Mouse (Mus musculus): ENCODE results near the gene Prune2. TPM values are rescaled to one million over a fixed set of nuclear protein-coding genes. Genes with fewer than 3 reads are reported as not detected.

The Prune2 gene
- polyA plus RNA-seq, 1 experiment from 2014 or later, result 1.7 TPM

DNA sequence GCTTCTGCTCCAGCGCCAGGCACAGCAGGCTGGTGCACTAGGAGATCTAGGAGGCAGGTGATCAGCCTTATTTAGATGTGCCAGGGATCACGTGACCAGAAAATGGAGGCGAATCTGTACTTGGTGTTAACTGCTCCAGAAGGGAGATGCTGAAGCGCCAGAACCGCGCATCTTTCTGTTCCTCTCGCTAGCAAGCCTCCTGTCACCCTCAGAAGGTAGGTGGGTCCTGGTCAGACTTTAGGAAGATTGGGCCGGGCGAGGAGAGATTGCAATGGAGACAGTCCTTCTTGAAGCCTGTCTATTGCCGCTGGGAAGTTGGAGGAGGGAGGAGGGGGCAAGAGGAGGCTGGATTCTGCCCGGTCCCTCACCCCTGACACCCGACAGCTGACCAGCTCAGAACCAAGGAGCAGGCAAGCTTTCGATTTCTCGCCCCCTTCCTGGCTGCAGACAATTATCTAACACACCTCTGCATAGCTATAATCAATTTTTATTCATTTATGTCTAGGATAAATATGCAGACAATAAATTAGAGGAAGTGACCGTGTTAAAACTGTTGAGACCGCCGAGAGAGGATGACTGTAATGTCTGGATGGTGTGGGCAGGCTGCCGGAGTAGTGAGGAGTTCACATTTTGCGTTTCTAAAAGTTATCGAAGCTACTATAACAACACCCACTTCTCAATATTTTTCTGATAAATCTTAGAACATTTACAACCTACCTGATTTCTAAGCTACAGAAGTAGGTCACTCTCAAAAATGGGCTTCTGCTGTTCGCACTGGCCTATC is 181.0 kb downstream of the Prune2 start:
- peak overlapping the region; percentile 71 for H3K4me2 ChIP-seq
- no peak overlapping the region for H3K27ac ChIP-seq
- no peak for ATAC-seq (ENCODE audit: insufficient number of reproducible peaks, insufficient read depth, low FRiP score, low TSS enrichment, low read depth)
- no peaks in the 10 kb centered on the region for H3K9me3 ChIP-seq
- H3K4me3 ChIP-seq, result peak overlapping the region; percentile 44
- H3K27me3 ChIP-seq, result peaks cover 28% of the 10 kb centered on the region
- no peaks in the 10 kb centered on the region for H3K36me3 ChIP-seq
- H3K9ac ChIP-seq, result peak overlapping the region; percentile 61; the same call in 1 of the 2 replicates
- H3K4me1 ChIP-seq, result peaks cover 6% of the 10 kb centered on the region; the same call in 1 of the 2 replicates
- 9% methylated on average over 21 of the region's 21 CpGs for WGBS

DNA sequence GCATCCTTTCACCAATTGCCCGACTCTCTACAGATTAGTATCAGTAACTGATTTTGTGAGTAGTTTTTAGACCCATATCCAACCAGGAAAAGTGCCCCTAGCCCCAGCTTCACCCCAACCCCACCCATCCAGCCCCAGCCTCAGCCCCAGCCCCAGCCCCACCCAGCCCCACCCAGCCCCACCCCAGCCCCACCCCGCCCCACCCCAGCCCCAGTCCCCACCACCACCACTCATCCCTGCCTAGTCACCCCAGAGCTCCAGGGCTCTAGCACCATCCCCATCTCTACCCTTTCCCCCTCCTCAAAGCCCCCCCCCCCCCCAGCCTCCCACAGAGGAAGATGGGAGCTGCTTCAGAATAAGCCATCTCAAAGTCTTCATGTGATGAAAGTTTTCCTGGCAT is 181.7 kb downstream of the Prune2 start:
- WGBS, result 31% methylated on average over 2 of the region's 2 CpGs

GRCm38 (mm10) chr19:17138144-17138915 is 182.4 kb downstream of the Prune2 start:
- H3K36me3 ChIP-seq, result no peaks in the 10 kb centered on the region
- H3K4me2 ChIP-seq, result no peak overlapping the region
- H3K9ac ChIP-seq, result no peak overlapping the region
- H3K4me1 ChIP-seq, result peaks cover 6% of the 10 kb centered on the region; the same call in 1 of the 2 replicates
- H3K27ac ChIP-seq, result no peak overlapping the region
- 22% methylated on average over 10 of the region's 10 CpGs for WGBS
- H3K9me3 ChIP-seq, result no peaks in the 10 kb centered on the region
- no peak overlapping the region for H3K4me3 ChIP-seq
- ATAC-seq (ENCODE audit: insufficient number of reproducible peaks, insufficient read depth, low FRiP score, low TSS enrichment, low read depth), result no peak
- peaks cover 28% of the 10 kb centered on the region for H3K27me3 ChIP-seq

More for the DNA sequence above, 181.7 kb downstream of the Prune2 start:
- no peak overlapping the region for H3K27ac ChIP-seq
- H3K4me2 ChIP-seq, result no peak overlapping the region
- H3K4me1 ChIP-seq, result peaks cover 6% of the 10 kb centered on the region; the same call in 1 of the 2 replicates
- ATAC-seq (ENCODE audit: insufficient number of reproducible peaks, insufficient read depth, low FRiP score, low TSS enrichment, low read depth), result no peak
- H3K9me3 ChIP-seq, result no peaks in the 10 kb centered on the region
- no peak overlapping the region for H3K4me3 ChIP-seq
- no peaks in the 10 kb centered on the region for H3K36me3 ChIP-seq
- H3K9ac ChIP-seq, result no peak overlapping the region
- peaks cover 28% of the 10 kb centered on the region for H3K27me3 ChIP-seq

DNA sequence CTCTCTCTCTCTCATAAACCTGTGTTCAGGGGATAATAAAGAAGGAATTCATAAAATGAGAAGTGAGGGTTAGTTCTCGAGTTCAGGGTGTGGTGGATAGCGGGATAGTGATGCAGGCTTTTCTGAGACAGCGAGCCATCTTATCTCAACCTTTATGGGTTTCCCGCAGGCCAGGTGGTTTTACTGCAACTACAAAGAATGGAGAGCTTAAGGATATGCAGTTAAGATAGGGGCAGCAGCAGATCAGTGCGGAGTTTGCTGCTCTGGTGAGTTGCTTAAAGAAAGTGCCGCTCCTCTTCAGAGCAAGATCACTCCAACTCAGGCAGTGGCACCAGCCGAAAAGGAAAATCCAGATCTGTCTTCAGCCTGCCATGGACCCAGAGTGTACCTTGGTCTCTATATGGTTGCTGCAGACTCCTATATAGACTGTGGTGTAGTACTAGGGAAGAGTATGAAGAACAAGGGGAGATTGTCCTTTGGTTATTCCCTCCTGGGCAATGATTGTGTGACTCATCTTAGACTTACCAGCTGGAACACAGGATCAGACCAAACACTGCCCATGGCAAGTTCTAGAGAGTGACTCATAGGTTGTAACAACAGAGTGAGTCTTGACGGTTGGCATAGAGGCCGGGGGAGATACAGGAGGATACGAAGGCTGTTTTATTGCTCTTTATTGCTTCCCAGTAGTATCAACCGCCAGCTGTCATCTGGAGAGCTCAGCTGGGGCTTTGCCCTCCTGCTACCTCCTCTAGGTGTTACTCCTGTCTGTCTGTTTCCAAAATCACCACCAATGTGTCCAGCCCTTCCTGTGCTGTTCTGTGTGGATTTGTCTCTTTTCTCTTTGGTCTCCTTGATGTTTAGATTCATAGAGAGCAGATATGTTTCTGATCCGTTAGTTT is 184.3 kb downstream of the Prune2 start:
- peaks cover 28% of the 10 kb centered on the region for H3K27me3 ChIP-seq
- H3K9me3 ChIP-seq, result no peaks in the 10 kb centered on the region
- 82% methylated on average over 12 of the region's 12 CpGs for WGBS
- no peak overlapping the region for H3K4me2 ChIP-seq
- no peak overlapping the region for H3K27ac ChIP-seq
- H3K4me3 ChIP-seq, result no peak overlapping the region
- no peaks in the 10 kb centered on the region for H3K36me3 ChIP-seq
- peaks cover 6% of the 10 kb centered on the region; the same call in 1 of the 2 replicates for H3K4me1 ChIP-seq
- H3K9ac ChIP-seq, result no peak overlapping the region
- ATAC-seq (ENCODE audit: insufficient number of reproducible peaks, insufficient read depth, low FRiP score, low TSS enrichment, low read depth), result no peak

- Histone ChIP-seq H3K4me1 (no peaks in the 10 kb centered on the region), H3K27ac (no peak overlapping the region), H3K4me3 (no peak overlapping the region), H3K9ac (no peak overlapping the region), H3K4me2 (no peak overlapping the region), H3K27me3 (peaks cover 9% of the 10 kb centered on the region), H3K9me3 (no peaks in the 10 kb centered on the region), H3K36me3 (no peaks in the 10 kb centered on the region)
- no peak for ATAC-seq (ENCODE audit: insufficient number of reproducible peaks, insufficient read depth, low FRiP score, low TSS enrichment, low read depth)
- WGBS, result 89% methylated on average over 2 of the region's 2 CpGs
These were observed 187.3 kb downstream of the Prune2 start for GRCm38 (mm10) chr19:17143245-17143644.

GRCm38 (mm10) chr19:17144205-17144604 is 188.3 kb downstream of the Prune2 start:
- WGBS, result 78% methylated on average over 6 of the region's 6 CpGs
- H3K36me3 ChIP-seq, result no peaks in the 10 kb centered on the region
- no peaks in the 10 kb centered on the region for H3K9me3 ChIP-seq
- H3K4me2 ChIP-seq, result no peak overlapping the region
- H3K27me3 ChIP-seq, result peaks cover 3% of the 10 kb centered on the region
- H3K9ac ChIP-seq, result no peak overlapping the region
- no peak overlapping the region for H3K4me3 ChIP-seq
- H3K4me1 ChIP-seq, result no peaks in the 10 kb centered on the region
- no peak overlapping the region for H3K27ac ChIP-seq
- ATAC-seq (ENCODE audit: insufficient number of reproducible peaks, insufficient read depth, low FRiP score, low TSS enrichment, low read depth), result no peak

DNA sequence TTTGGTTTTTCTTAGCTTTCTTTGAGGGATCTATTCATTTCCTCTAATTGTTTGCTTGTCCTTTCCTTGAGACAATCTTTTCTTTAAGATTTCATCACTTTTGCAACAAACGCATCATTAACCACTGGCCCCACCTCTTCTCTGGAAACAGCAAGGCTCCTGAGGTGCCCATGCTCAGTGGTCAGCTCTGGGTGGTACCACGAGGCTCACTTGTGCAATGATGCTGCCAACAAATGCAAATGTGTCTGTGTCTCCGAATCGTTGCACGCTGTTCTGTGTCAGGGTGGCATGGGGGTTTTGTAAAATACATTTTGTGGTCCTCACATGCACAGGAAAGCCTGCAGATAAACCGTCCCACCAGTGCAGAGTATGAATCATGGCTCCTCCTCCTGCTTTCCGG is 194.1 kb downstream of the Prune2 start:
- 87% methylated on average over 7 of the region's 7 CpGs for WGBS
- Histone ChIP-seq H3K4me1 (no peaks in the 10 kb centered on the region), H3K27me3 (no peaks in the 10 kb centered on the region), H3K27ac (no peak overlapping the region), H3K9ac (no peak overlapping the region), H3K4me2 (no peak overlapping the region), H3K36me3 (no peaks in the 10 kb centered on the region), H3K4me3 (no peak overlapping the region), H3K9me3 (no peaks in the 10 kb centered on the region)
- no peak for ATAC-seq (ENCODE audit: insufficient number of reproducible peaks, insufficient read depth, low FRiP score, low TSS enrichment, low read depth)

- WGBS, result 85% methylated on average over 6 of the region's 6 CpGs
- Histone ChIP-seq H3K4me3 (no peak overlapping the region), H3K9me3 (no peaks in the 10 kb centered on the region), H3K4me1 (no peaks in the 10 kb centered on the region), H3K27ac (no peak overlapping the region), H3K27me3 (no peaks in the 10 kb centered on the region), H3K36me3 (no peaks in the 10 kb centered on the region), H3K9ac (no peak overlapping the region), H3K4me2 (no peak overlapping the region)
- ATAC-seq (ENCODE audit: insufficient number of reproducible peaks, insufficient read depth, low FRiP score, low TSS enrichment, low read depth), result no peak
These were observed 195.9 kb downstream of the Prune2 start for GRCm38 (mm10) chr19:17151781-17152180.

DNA sequence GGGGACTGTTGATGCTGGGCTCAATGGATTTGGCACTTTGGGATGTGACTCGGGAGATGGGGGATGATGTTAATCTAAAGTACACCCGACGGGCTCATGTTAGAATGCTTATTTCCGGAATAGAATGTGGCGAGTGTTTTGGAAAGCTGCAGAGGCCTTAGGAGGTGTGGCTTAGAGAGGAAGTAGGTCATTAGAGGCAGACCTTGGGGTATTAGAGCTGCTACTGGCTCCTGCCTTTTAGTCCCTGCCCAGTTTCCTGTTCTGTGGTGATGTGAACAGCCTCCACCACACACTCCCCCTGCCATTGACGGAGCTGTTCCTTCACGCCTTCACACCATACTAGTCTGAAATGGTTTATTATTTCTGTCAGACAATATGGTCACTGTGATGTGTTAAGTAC is 196.5 kb downstream of the Prune2 start:
- no peaks in the 10 kb centered on the region for H3K4me1 ChIP-seq
- no peak overlapping the region for H3K9ac ChIP-seq
- no peak overlapping the region for H3K27ac ChIP-seq
- no peak overlapping the region for H3K4me2 ChIP-seq
- H3K9me3 ChIP-seq, result no peaks in the 10 kb centered on the region
- no peaks in the 10 kb centered on the region for H3K27me3 ChIP-seq
- H3K36me3 ChIP-seq, result no peaks in the 10 kb centered on the region
- ATAC-seq (ENCODE audit: insufficient number of reproducible peaks, insufficient read depth, low FRiP score, low TSS enrichment, low read depth), result no peak
- 85% methylated on average over 7 of the region's 7 CpGs for WGBS
- no peak overlapping the region for H3K4me3 ChIP-seq

GRCm38 (mm10) chr19:17153911-17154639 is 198.2 kb downstream of the Prune2 start:
- H3K4me2 ChIP-seq, result no peak overlapping the region
- H3K9me3 ChIP-seq, result no peaks in the 10 kb centered on the region
- H3K4me3 ChIP-seq, result no peak overlapping the region
- WGBS, result 86% methylated on average over 11 of the region's 11 CpGs
- ATAC-seq (ENCODE audit: insufficient number of reproducible peaks, insufficient read depth, low FRiP score, low TSS enrichment, low read depth), result no peak
- H3K27me3 ChIP-seq, result no peaks in the 10 kb centered on the region
- H3K4me1 ChIP-seq, result no peaks in the 10 kb centered on the region
- H3K36me3 ChIP-seq, result no peaks in the 10 kb centered on the region
- no peak overlapping the region for H3K9ac ChIP-seq
- no peak overlapping the region for H3K27ac ChIP-seq

DNA sequence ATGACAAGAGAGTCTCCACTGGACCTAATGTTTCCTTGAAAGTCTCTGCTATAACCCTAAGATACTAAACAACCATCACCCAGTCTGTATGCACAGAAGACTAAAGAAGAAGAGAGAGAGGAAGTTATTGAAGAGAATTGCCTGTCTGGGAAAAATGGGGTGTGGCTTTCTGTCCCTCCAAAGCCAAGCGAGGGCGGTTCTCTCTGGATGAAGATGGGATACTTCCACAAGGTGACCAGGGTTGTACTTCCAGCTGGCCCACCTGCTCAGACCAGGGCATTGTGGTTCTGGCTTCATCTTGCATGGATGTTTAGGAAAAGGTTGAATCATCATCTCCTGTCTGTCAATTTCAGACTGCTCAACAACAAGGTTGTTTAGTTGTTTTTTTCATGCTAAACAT is 199.3 kb downstream of the Prune2 start:
- H3K4me3 ChIP-seq, result no peak overlapping the region
- ATAC-seq (ENCODE audit: insufficient number of reproducible peaks, insufficient read depth, low FRiP score, low TSS enrichment, low read depth), result no peak
- no peak overlapping the region for H3K4me2 ChIP-seq
- 91% methylated on average over 2 of the region's 2 CpGs for WGBS
- no peak overlapping the region for H3K9ac ChIP-seq
- no peaks in the 10 kb centered on the region for H3K4me1 ChIP-seq
- H3K9me3 ChIP-seq, result no peaks in the 10 kb centered on the region
- no peaks in the 10 kb centered on the region for H3K27me3 ChIP-seq
- H3K27ac ChIP-seq, result no peak overlapping the region
- H3K36me3 ChIP-seq, result no peaks in the 10 kb centered on the region

All from embryonic facial prominence, embryonic 13.5 days (tissue).